Mouse (Mus musculus) heart, embryonic 14.5 days (tissue): ENCODE data around the gene Fgfr2. TPM values are rescaled to one million over a fixed set of nuclear protein-coding genes. Genes with fewer than 3 reads are reported as not detected.
"Not testable (repeated sequence)": the region's sequence is repeated elsewhere in the genome, so short reads cannot be mapped to it uniquely, and the experiment has no call there.

ENCODE experiments used
- ATAC-seq: fragments of 200-750 bp; cut with Nextera tagmentation; 2 replicates; pipeline ENCODE4 v1.8.0; 2017; ENCODE audit warnings: low read depth, moderate TSS enrichment; ENCODE audit not compliant: insufficient number of reproducible peaks, insufficient read depth, low FRiP score
- H3K27ac ChIP-seq, 2 experiments: fragments of 200-500 bp in 1 of 2; fragments of 300-500 bp in 1 of 2; sonication (generic) in 1 of 2; replicated peaks in 1 of 2; 2 replicates each; pipeline ENCODE4 v1.5.1; 2012 to 2014; ENCODE audit warnings: low read depth in 2 of 2, low read length in 2 of 2, control low read depth in 1 of 2, mild to moderate bottlenecking in 1 of 2, mixed read lengths in 1 of 2; ENCODE audit not compliant: control insufficient read depth in 1 of 2, insufficient read depth in 1 of 2
- H3K27me3 ChIP-seq: fragments of 300-500 bp; sonication (generic); 2 replicates; pipeline ENCODE4 v1.6.1; 2014; ENCODE audit warnings: mild to moderate bottlenecking, low read length, control low read depth; ENCODE audit not compliant: control insufficient read depth, insufficient read depth
- H3K36me3 ChIP-seq: fragments of 300-500 bp; sonication (generic); 2 replicates; pipeline ENCODE4 v1.6.1; 2014; ENCODE audit warnings: mild to moderate bottlenecking, control low read depth, low read length, mixed read lengths; ENCODE audit not compliant: control insufficient read depth, insufficient read depth
- H3K4me1 ChIP-seq, 2 experiments: fragments of 200-500 bp in 1 of 2; fragments of 300-500 bp in 1 of 2; sonication (generic) in 1 of 2; 2 replicates each; pipeline ENCODE4 v1.6.1; 2012 to 2014; ENCODE audit warnings: low read length in 2 of 2, control low read depth in 1 of 2, mixed read lengths in 1 of 2; ENCODE audit not compliant: control insufficient read depth in 2 of 2, insufficient read depth in 2 of 2
- H3K4me2 ChIP-seq: fragments of 300-500 bp; sonication (generic); 2 replicates; pipeline ENCODE4 v1.6.1; 2014; ENCODE audit warnings: mild to moderate bottlenecking, low read length
- H3K4me3 ChIP-seq, 2 experiments: fragments of 200-500 bp in 1 of 2; fragments of 300-500 bp in 1 of 2; sonication (generic) in 1 of 2; 2 replicates each; pipeline ENCODE4 v1.5.1; 2012 to 2014; ENCODE audit warnings: low read length in 2 of 2, mild to moderate bottlenecking in 2 of 2, control low read depth in 1 of 2, low read depth in 1 of 2, moderate library complexity in 1 of 2; ENCODE audit not compliant: control insufficient read depth in 1 of 2, insufficient read depth in 1 of 2
- H3K9ac ChIP-seq: fragments of 300-500 bp; sonication (generic); 2 replicates; pipeline ENCODE4 v1.6.1; 2014; ENCODE audit warnings: mild to moderate bottlenecking, low read length
- H3K9me3 ChIP-seq: fragments of 300-500 bp; sonication (generic); 2 replicates; pipeline ENCODE4 v1.6.1; 2016; ENCODE audit warnings: low read length, control low read depth; ENCODE audit not compliant: control insufficient read depth
- WGBS: fragments of 180-500 bp; shearing (Covaris S2); extraction: QIAGEN DNeasy Blood & Tissue Kit; methylation state at CpG from one replicate; pipeline ENCODE4 v1.1.7; 2014; 5-methylcytosine and 5-hydroxymethylcytosine counted together
- polyA plus RNA-seq: library from polyadenylated mRNA; unstranded; fragments of >200 nt; fragmentation: Nextera tagmentation; extraction: Ambion mirVana; gene quantifications from 2 replicates; pipeline ENCODE4 v1.2.1, GENCODE M21; 2014

The Fgfr2 gene
- polyA plus RNA-seq, 1 experiment from 2014 or later, result 22.4 TPM

DNA sequence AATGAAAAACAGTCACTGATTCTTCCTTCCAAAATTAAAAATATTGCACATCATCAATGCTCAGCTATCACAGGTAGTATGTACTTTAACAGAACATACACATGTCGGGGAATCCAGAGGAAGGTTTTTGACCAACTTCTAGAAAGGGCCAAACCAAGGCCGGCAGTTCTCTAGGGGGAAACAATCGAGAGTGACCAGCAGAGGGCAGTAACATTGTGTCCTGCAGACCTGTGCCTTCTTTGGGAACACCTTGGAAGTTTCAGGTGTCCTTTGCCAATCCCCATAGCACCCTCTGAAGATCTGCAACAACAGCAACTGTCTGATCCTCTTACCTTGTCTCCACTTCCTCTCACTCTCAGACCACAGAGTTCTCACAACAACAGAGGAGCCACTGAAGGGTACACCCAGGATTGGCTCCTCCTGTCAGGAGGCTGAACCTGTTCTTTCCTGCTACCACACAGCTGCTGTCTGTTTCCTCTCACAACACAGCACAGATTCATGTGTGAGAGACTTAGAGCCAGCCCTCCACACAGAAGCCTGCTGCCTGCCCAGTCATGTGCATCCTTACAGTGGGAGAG, 2077.8 kb downstream of the Fgfr2 start:
- not testable (repeated sequence) for ATAC-seq, H3K27me3 ChIP-seq
- 23% methylated on average over 3 of the region's 3 CpGs for WGBS

DNA sequence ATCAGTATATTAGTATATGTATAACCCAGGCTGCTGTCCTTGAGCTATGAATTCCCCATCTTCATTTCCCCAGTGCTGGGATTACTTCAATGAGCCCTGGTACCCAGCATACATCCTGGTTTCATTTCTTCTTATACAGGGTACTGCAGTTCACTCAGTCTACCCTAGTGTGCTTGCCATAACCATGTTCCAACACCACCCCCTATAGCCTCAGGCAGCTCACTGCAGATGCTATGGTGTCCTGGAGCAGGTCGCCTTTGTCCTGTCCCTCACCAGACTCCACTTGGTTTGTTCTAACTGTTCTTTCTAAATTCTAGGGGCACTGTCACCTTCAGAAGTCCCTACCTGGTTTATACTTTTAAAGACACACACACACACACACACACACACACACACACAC, 2080.5 kb downstream of the Fgfr2 start:
- Histone ChIP-seq H3K4me1 (peaks cover 1 to 3% of the 10 kb centered on the region in 2 experiments; a peak in 2 of 4 replicates), H3K27ac (no peak overlapping the region), H3K4me3 (no peak overlapping the region), H3K9ac (no peak overlapping the region), H3K4me2 (no peak overlapping the region), H3K9me3 (no peaks in the 10 kb centered on the region), H3K36me3 (no peaks in the 10 kb centered on the region), H3K27me3 (no peaks in the 10 kb centered on the region)
- WGBS, result 50% methylated on average over 1 of the region's 1 CpGs
- no peak for ATAC-seq

More for the DNA sequence above, 2077.8 kb downstream of the Fgfr2 start:
- H3K4me1 ChIP-seq, H3K36me3 ChIP-seq, H3K9ac ChIP-seq, H3K9me3 ChIP-seq, H3K27ac ChIP-seq, H3K4me3 ChIP-seq, H3K4me2 ChIP-seq: not testable (repeated sequence)

DNA sequence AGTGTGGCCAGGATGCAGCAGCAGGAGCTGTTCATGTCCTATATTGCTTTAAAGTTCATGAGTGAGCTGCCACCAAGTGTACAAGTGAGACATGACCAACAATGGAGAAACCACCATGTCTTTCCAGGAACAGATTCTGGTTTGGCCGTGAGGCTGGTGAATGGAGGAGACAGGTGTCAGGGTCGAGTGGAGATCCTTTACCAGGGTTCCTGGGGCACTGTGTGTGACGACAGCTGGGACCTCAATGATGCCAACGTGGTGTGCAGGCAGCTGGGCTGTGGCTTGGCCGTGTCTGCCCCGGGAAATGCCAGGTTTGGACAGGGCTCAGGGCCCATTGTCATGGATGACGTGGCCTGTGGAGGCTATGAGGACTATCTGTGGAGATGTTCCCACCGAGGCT, 2082.4 kb downstream of the Fgfr2 start:
- not testable (repeated sequence) for H3K9ac ChIP-seq, H3K4me2 ChIP-seq, H3K36me3 ChIP-seq, ATAC-seq, H3K27ac ChIP-seq, H3K27me3 ChIP-seq, H3K4me1 ChIP-seq, H3K4me3 ChIP-seq, H3K9me3 ChIP-seq
- 81% methylated on average over 8 of the region's 8 CpGs for WGBS

DNA sequence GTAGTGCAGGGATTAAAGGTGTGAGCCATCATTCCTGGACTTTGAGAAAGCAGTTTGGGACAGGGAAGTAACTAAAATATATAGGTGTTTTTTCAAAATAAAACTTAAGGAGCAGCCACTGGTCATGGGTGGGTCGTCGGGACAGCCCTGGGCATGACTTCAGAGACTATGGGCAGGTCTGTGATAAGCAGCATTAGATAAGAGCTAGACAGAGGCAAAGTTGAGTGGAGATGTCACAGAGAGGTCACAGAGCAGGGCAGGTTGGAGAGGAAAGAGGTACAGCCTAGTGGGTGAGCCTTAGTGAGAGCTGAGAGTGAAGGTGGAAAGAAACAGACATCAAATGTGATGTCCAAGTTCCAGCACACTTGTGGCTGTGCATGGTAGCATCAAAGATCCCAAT, 2086.1 kb downstream of the Fgfr2 start:
- 32% methylated on average over 2 of the region's 2 CpGs for WGBS
- Histone ChIP-seq H3K4me2 (no peak overlapping the region), H3K9me3 (no peaks in the 10 kb centered on the region), H3K27ac (no peak overlapping the region), H3K36me3 (no peaks in the 10 kb centered on the region), H3K4me1 (peaks cover 8 to 10% of the 10 kb centered on the region in 2 experiments; a peak in 3 of 4 replicates), H3K27me3 (no peaks in the 10 kb centered on the region), H3K9ac (no peak overlapping the region), H3K4me3 (no peak overlapping the region)
- ATAC-seq, result no peak

DNA sequence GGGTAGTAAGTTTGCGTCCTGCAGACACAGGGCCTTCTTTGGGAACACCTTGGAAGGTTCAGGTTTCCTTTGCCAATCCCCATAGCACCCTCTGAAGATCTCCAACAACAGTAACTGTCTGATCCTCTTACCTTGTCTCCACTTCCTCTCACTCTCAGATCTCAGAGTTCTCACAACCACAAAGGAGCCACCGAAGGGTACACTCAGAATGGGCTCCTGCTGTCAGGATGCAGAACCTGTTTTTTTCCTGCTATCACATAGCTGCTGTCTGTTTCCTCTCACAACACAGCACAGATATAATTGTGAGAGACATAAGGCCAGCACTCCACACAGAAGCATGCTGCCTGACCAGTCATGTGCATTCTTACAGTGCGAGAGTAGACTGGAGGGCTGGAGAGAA, 2086.8 kb downstream of the Fgfr2 start:
- ATAC-seq, result no peak
- Histone ChIP-seq H3K9ac (no peak overlapping the region), H3K36me3 (no peaks in the 10 kb centered on the region), H3K4me3 (no peak overlapping the region), H3K4me2 (no peak overlapping the region), H3K9me3 (no peaks in the 10 kb centered on the region), H3K27me3 (no peaks in the 10 kb centered on the region), H3K4me1 (peaks cover 8 to 10% of the 10 kb centered on the region in 2 experiments; a peak in 3 of 4 replicates), H3K27ac (no peak overlapping the region)
- 50% methylated on average over 3 of the region's 3 CpGs for WGBS

DNA sequence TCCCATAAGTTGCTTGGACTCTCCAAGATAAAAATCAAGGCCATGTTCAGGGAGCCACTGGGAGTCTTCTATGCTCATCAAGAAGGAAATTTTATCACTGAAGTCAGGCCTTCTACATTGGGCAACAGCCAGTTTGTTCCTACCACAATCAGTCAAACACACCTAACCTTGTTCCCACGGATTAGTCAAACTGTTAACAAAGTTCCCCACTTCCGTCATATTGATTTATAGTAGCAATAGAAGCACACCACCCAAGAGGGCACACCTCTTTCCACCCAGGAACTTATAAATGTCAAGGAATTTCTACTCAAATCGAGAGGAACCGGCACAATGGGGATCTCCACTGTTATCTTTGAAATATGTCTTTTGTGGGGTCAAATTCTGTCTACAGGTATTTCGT, 2091.4 kb downstream of the Fgfr2 start, which contains the start of gene Dmbt1:
Gene Dmbt1 (plus strand): TSS at position 299 of the 400 bp plus-strand sequence.
- Histone ChIP-seq H3K4me3 (no peak within 1 kb of the TSS), H3K4me1 (no peaks in the 10 kb centered on the region), H3K36me3 (no peaks in the 10 kb centered on the region), H3K4me2 (no peak within 1 kb of the TSS), H3K27ac (no peak within 1 kb of the TSS), H3K9ac (no peak within 1 kb of the TSS), H3K27me3 (no peaks in the 10 kb centered on the region), H3K9me3 (no peaks in the 10 kb centered on the region)
- no peak for ATAC-seq
- WGBS, result 76% methylated on average over 5 of the region's 5 CpGs

DNA sequence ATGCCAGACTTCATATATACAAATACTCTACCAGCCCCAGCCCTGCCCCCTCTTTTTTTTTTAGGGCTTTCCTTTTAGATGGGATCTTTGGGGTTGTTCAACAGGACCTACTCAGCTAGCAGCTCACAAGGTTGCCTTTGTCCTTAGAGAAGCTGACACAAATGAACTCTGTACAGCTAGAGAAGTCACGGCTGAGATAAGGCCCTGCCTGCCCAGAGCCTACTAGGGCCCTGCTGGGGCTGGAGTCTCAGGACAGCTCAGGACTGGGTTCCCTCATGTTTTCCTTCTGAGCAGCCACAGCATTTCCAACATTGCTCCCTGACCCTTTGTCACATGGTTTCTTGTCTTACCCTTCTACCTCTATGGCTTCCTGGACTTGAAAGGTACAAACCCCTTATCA, 2095.6 kb downstream of the Fgfr2 start:
- Histone ChIP-seq H3K27ac (no peak overlapping the region), H3K36me3 (no peaks in the 10 kb centered on the region), H3K4me1 (peaks cover 0 to 7% of the 10 kb centered on the region in 2 experiments; a peak in 2 of 4 replicates), H3K4me3 (no peak overlapping the region), H3K4me2 (no peak overlapping the region), H3K9ac (no peak overlapping the region), H3K27me3 (no peaks in the 10 kb centered on the region), H3K9me3 (no peaks in the 10 kb centered on the region)
- no peak for ATAC-seq
- WGBS, result 70% methylated on average over 1 of the region's 1 CpGs

DNA sequence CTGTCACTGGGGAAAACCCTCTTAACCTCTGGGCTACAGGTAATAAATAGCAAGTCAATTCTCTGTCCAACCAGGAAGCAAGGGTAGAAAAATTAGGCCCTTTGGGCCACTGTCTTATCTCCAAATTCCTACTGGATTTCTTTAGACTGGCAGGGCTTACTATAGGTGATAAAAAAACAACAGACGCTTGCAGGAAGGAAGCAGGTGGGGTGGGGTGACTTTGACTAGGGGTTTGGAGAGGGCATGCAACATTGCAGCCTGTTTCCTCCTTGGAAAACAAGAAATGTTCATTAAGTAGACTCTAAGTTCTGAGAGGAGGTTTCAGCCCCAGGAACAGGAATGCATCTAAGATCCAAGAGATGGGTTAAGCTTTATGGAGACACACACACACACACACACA, 2098.3 kb downstream of the Fgfr2 start:
- H3K4me2 ChIP-seq, result no peak overlapping the region
- ATAC-seq, result no peak
- WGBS, result 22% methylated on average over 1 of the region's 1 CpGs
- no peaks in the 10 kb centered on the region for H3K36me3 ChIP-seq
- H3K9me3 ChIP-seq, result no peaks in the 10 kb centered on the region
- no peaks in the 10 kb centered on the region for H3K27me3 ChIP-seq
- peaks cover 0 to 7% of the 10 kb centered on the region in 2 experiments; a peak in 2 of 4 replicates for H3K4me1 ChIP-seq
- no peak overlapping the region for H3K4me3 ChIP-seq
- H3K9ac ChIP-seq, result no peak overlapping the region
- no peak overlapping the region for H3K27ac ChIP-seq
